Mouse (Mus musculus) limb, embryonic 13.5 days (tissue): ENCODE data around the gene Lhfpl2. TPM values are rescaled to one million over a fixed set of nuclear protein-coding genes. Genes with fewer than 3 reads are reported as not detected.

ENCODE experiments used
- ATAC-seq: fragments of 200-750 bp; cut with Nextera tagmentation; 2 replicates; pipeline ENCODE4 v1.8.0; 2017; ENCODE audit warnings: low read depth, moderate number of reproducible peaks, moderate TSS enrichment; ENCODE audit not compliant: low FRiP score
- H3K27ac ChIP-seq: fragments of 300-500 bp; sonication (generic); 2 replicates; pipeline ENCODE4 v1.5.1; 2015; ENCODE audit warnings: inconsistent platforms, mild to moderate bottlenecking, moderate library complexity
- H3K27me3 ChIP-seq: fragments of 300-500 bp; sonication (generic); 2 replicates; pipeline ENCODE4 v1.6.1; 2015; ENCODE audit warnings: mild to moderate bottlenecking, inconsistent platforms
- H3K36me3 ChIP-seq: fragments of 300-500 bp; sonication (generic); 2 replicates; pipeline ENCODE4 v1.6.1; 2015; ENCODE audit warnings: inconsistent platforms, mild to moderate bottlenecking, moderate library complexity
- H3K4me1 ChIP-seq: fragments of 300-500 bp; sonication (generic); 2 replicates; pipeline ENCODE4 v1.6.1; 2015; ENCODE audit warnings: inconsistent platforms
- H3K4me2 ChIP-seq: fragments of 300-500 bp; sonication (generic); replicated peaks from 2 replicates; pipeline ENCODE4 v1.6.1; 2015; ENCODE audit warnings: inconsistent platforms, mild to moderate bottlenecking, moderate library complexity
- H3K4me3 ChIP-seq: fragments of 300-500 bp; sonication (generic); 2 replicates; pipeline ENCODE4 v1.5.1; 2015; ENCODE audit warnings: moderate library complexity, mild to moderate bottlenecking, inconsistent platforms
- H3K9ac ChIP-seq: fragments of 300-500 bp; sonication (generic); 2 replicates; pipeline ENCODE4 v1.6.1; 2015; ENCODE audit warnings: mild to moderate bottlenecking, inconsistent platforms
- H3K9me3 ChIP-seq: fragments of 300-500 bp; sonication (generic); 2 replicates; pipeline ENCODE4 v1.6.1; 2016; ENCODE audit warnings: inconsistent platforms
- WGBS: fragments of 180-500 bp; shearing (Covaris S2); methylation state at CpG from one replicate; pipeline ENCODE4 v1.1.7; 2015; 5-methylcytosine and 5-hydroxymethylcytosine counted together
- polyA plus RNA-seq: library from polyadenylated mRNA; unstranded; fragments of >200 nt; fragmentation: Nextera tagmentation; extraction: Ambion mirVana; gene quantifications from 2 replicates; pipeline ENCODE4 v1.2.1, GENCODE M21; 2015

Gene Lhfpl2
- polyA plus RNA-seq, 1 experiment from 2014 or later, result 79.1 TPM

GRCm38 (mm10) chr13:94212179-94212578 is 154.6 kb downstream of the Lhfpl2 start:
- Histone ChIP-seq H3K9me3 (peaks cover 5% of the 10 kb centered on the region; the same call in 1 of the 2 replicates), H3K4me1 (peaks cover 8% of the 10 kb centered on the region; the same call in 1 of the 2 replicates), H3K4me3 (no peak overlapping the region), H3K4me2 (no peak overlapping the region), H3K27ac (no peak overlapping the region), H3K9ac (no peak overlapping the region), H3K36me3 (peaks cover 38% of the 10 kb centered on the region), H3K27me3 (no peaks in the 10 kb centered on the region)
- ATAC-seq, result no peak
- WGBS, result 95% methylated on average over 2 of the region's 2 CpGs

GRCm38 (mm10) chr13:94212716-94213115 is 155.1 kb downstream of the Lhfpl2 start:
- ATAC-seq, result no peak

GRCm38 (mm10) chr13:94223609-94224008 is 166.0 kb downstream of the Lhfpl2 start:
- no peaks in the 10 kb centered on the region for H3K9me3 ChIP-seq
- no peaks in the 10 kb centered on the region for H3K27me3 ChIP-seq
- no peak overlapping the region for H3K27ac ChIP-seq
- H3K4me1 ChIP-seq, result 0 out of 2 replicates have a peak, but pooled peaks cover 3% of the 10 kb centered on the region
- H3K9ac ChIP-seq, result no peak overlapping the region
- H3K4me2 ChIP-seq, result no peak overlapping the region
- no peak for ATAC-seq
- peaks cover 43% of the 10 kb centered on the region for H3K36me3 ChIP-seq
- no peak overlapping the region for H3K4me3 ChIP-seq
- WGBS, result 66% methylated on average over 14 of the region's 14 CpGs

More at GRCm38 (mm10) chr13:94212716-94213115, 155.1 kb downstream of the Lhfpl2 start:
- Histone ChIP-seq H3K9ac (no peak overlapping the region), H3K36me3 (peaks cover 36% of the 10 kb centered on the region), H3K4me2 (no peak overlapping the region), H3K4me3 (no peak overlapping the region), H3K27me3 (no peaks in the 10 kb centered on the region), H3K9me3 (peaks cover 5% of the 10 kb centered on the region; the same call in 1 of the 2 replicates), H3K27ac (no peak overlapping the region), H3K4me1 (peaks cover 8% of the 10 kb centered on the region; the same call in 1 of the 2 replicates)
- 79% methylated on average over 2 of the region's 2 CpGs for WGBS

GRCm38 (mm10) chr13:94224717-94225705 is 167.4 kb downstream of the Lhfpl2 start:
- H3K4me3 ChIP-seq, result no peak overlapping the region

GRCm38 (mm10) chr13:94231871-94232270 is 174.3 kb downstream of the Lhfpl2 start:
- no peaks in the 10 kb centered on the region for H3K27me3 ChIP-seq
- H3K9ac ChIP-seq, result no peak overlapping the region
- H3K4me2 ChIP-seq, result no peak overlapping the region
- no peak overlapping the region for H3K27ac ChIP-seq
- H3K4me1 ChIP-seq, result no peaks in the 10 kb centered on the region
- 86% methylated on average over 14 of the region's 14 CpGs for WGBS
- ATAC-seq, result no peak
- peaks cover 30% of the 10 kb centered on the region for H3K36me3 ChIP-seq
- no peak overlapping the region for H3K4me3 ChIP-seq
- H3K9me3 ChIP-seq, result no peaks in the 10 kb centered on the region

More at GRCm38 (mm10) chr13:94224717-94225705, 167.4 kb downstream of the Lhfpl2 start:
- Histone ChIP-seq H3K9ac (no peak overlapping the region), H3K4me1 (0 out of 2 replicates have a peak, but pooled peaks cover 3% of the 10 kb centered on the region), H3K27ac (no peak overlapping the region), H3K9me3 (no peaks in the 10 kb centered on the region), H3K4me2 (no peak overlapping the region), H3K27me3 (no peaks in the 10 kb centered on the region), H3K36me3 (peaks cover 51% of the 10 kb centered on the region)
- no peak for ATAC-seq
- WGBS, result 94% methylated on average over 38 of the region's 38 CpGs

GRCm38 (mm10) chr13:94239488-94239887 is 181.9 kb downstream of the Lhfpl2 start:
- H3K4me2 ChIP-seq, result no peak overlapping the region
- H3K27me3 ChIP-seq, result no peaks in the 10 kb centered on the region
- H3K36me3 ChIP-seq, result no peaks in the 10 kb centered on the region
- H3K4me3 ChIP-seq, result no peak overlapping the region
- H3K4me1 ChIP-seq, result peaks cover 7% of the 10 kb centered on the region; the same call in 1 of the 2 replicates
- 79% methylated on average over 4 of the region's 4 CpGs for WGBS
- H3K9me3 ChIP-seq, result no peaks in the 10 kb centered on the region
- no peak overlapping the region for H3K27ac ChIP-seq
- no peak for ATAC-seq
- H3K9ac ChIP-seq, result no peak overlapping the region

GRCm38 (mm10) chr13:94240111-94240510 is 182.5 kb downstream of the Lhfpl2 start:
- 78% methylated on average over 6 of the region's 6 CpGs for WGBS
- no peaks in the 10 kb centered on the region for H3K27me3 ChIP-seq
- peaks cover 13% of the 10 kb centered on the region for H3K4me1 ChIP-seq
- no peak overlapping the region for H3K27ac ChIP-seq
- ATAC-seq, result no peak
- no peak overlapping the region for H3K4me2 ChIP-seq
- H3K9me3 ChIP-seq, result no peaks in the 10 kb centered on the region
- H3K36me3 ChIP-seq, result no peaks in the 10 kb centered on the region
- no peak overlapping the region for H3K9ac ChIP-seq
- H3K4me3 ChIP-seq, result no peak overlapping the region

- Histone ChIP-seq H3K4me2 (no peak overlapping the region), H3K4me1 (peaks cover 18% of the 10 kb centered on the region), H3K9ac (no peak overlapping the region), H3K27me3 (no peaks in the 10 kb centered on the region), H3K4me3 (no peak overlapping the region), H3K36me3 (no peaks in the 10 kb centered on the region), H3K9me3 (no peaks in the 10 kb centered on the region), H3K27ac (no peak overlapping the region)
- no peak for ATAC-seq
- WGBS, result 44% methylated on average over 5 of the region's 5 CpGs
These were observed 183.3 kb downstream of the Lhfpl2 start for GRCm38 (mm10) chr13:94240873-94241272.

- Histone ChIP-seq H3K4me2 (no peak overlapping the region), H3K27ac (no peak overlapping the region), H3K9ac (no peak overlapping the region), H3K27me3 (no peaks in the 10 kb centered on the region), H3K4me3 (no peak overlapping the region), H3K36me3 (no peaks in the 10 kb centered on the region), H3K9me3 (no peaks in the 10 kb centered on the region), H3K4me1 (peaks cover 18% of the 10 kb centered on the region)
- 58% methylated on average over 4 of the region's 4 CpGs for WGBS
- ATAC-seq, result no peak
These were observed 184.4 kb downstream of the Lhfpl2 start for GRCm38 (mm10) chr13:94241892-94242524.

- Histone ChIP-seq H3K4me3 (no peak overlapping the region), H3K9ac (no peak overlapping the region), H3K4me2 (no peak overlapping the region), H3K27me3 (no peaks in the 10 kb centered on the region), H3K36me3 (no peaks in the 10 kb centered on the region), H3K27ac (no peak overlapping the region), H3K4me1 (peaks cover 18% of the 10 kb centered on the region), H3K9me3 (no peaks in the 10 kb centered on the region)
- 62% methylated on average over 2 of the region's 2 CpGs for WGBS
- no peak for ATAC-seq
These were observed 185.3 kb downstream of the Lhfpl2 start for GRCm38 (mm10) chr13:94242897-94243296.
